Mouse (Mus musculus) 3134 (cell line): ENCODE results near the gene Got1.

Source experiments
- DNase-seq: peaks from one replicate; pipeline ENCODE4 v3.0.0-alpha.2; 2011; ENCODE audit warnings: low spot score; ENCODE audit not compliant: insufficient read length; ENCODE audit errors: extremely low read depth

The Got1 gene

DNA sequence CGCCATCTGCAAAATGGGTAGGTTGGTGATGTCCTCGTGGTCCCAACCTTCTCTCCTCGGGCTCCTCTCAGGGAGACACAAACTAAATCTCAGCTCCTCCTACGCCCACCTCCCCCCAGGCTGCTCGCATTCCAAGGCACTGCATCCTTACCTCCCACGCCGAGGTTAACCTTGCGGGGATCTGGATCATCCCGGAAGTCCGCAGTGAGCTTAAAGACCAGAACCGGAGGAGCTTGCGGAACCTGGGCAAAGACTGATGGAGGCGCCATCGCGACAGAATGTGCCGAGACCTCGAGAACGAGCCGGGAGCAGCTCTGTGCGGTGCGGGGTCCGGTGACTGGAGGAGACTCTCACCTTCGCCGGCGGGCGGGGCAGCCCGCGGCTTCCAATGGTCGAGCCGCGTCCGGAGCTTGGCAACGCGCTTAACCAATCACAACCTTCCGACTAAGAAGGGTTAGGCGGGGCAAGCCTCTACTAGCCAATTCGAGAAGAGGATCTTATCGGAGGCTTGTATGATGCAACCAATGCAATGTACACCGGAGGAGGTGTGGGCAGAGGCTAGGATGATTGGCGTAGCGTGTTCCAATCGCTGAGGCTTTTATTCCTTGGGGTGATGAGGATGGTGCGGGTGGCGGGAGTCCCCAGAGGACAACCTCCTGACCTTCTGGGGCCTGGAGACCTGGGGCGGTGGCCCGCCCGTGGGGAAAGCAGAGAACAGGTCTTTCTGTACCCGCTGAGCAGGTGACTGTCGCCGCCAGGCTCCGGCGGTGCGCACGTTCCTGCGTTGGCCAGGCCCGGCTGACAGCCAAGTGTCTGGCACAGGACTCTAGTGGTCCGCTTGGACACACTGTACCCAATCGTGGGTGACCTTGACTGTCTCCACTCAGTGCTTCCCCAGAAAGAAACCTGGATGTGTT lies at the start of gene Got1:
Gene Got1 (minus strand): TSS at position 419 of the 917 bp plus-strand sequence.
- DNase-seq: peak; percentile 99

DNA sequence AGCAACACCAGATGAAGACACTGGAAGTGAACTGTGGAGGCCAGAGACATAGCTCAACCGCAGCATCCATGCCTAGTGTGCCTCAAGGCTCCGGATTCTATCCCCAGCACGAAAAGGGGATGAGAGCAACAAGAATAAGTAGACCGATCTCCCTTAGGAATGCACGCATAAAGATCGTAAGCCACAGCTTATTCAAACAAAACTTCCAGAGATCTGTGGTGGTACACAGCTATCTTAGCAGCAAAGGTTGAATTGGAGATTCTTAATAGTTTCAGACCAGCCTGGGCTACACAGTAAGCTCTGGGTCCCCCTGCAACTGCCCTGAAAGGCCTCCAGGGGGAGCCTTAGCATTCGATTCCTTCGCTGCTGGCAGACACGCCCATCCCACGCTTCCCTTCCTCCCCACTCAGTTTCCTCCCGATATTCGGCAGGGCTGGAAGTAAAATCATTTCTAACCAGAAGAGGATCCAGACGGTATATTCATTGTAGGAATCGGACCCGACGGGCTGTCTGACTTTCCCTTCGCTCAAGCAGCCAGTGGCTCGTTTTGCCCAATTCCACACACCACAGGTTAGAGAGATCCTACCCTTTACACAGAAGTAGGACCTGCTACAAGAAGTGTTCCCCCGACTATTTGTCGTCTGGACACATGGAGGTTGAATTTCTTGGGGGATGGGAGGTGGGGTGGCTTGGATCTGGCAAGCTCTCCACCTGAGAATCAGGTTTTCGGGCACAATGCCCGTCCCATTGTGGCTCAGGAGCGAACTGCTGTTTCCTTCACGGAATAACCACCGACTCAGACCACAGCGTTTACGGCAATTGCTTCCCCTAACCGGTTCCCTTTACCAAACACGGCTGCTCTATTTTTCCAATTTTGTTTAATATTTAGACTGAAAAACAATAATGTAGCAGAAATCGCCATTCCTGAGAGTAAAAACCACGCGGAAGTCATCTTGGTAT lies 46.7 kb upstream of the Got1 start:
- peak; percentile 49 for DNase-seq

- DNase-seq: no peak
Measured at GRCm38 (mm10) chr19:43569133-43569532, 44.7 kb upstream of the Got1 start.

DNA sequence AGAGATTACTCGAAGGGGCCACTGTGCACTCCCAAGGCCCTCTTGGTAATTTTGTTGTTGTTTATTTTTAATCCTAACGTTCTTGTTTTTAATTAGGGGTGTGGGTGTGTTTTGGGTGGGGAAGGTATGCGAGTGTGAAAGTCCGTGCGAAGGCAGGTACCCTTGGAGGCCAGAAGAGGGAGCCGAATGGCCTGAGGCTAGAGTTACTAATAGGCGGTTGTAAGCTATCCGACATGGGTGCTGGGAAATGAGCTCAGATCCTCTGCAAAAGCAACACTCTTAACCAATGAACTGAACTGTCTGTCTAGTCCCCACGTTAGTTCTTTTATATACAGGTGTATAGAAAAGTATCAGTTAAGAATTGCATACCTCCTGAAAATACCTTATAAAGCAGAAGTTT lies 43.9 kb upstream of the Got1 start:
- DNase-seq: no peak

- no peak for DNase-seq
Measured at GRCm38 (mm10) chr19:43563166-43563565, 38.8 kb upstream of the Got1 start.

DNA sequence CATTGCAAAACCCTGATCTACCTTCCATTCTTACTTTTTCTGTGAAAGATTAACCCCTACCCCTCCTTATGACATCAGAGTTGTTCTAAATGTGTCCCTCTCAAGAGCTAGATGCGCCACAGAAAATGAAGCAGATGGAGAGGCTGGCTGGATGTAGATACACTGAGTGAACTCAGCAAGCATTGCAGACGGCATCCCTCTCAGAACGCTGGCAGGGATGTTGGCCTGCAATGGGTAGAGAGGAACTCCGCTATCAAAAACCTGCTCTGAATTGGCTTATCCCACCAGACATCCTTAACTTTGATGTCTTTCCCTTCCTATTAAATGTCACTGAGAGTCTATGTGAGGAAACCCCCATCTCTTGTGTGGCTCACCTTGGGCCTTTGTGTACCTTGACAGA lies 37.4 kb upstream of the Got1 start:
- no peak for DNase-seq

GRCm38 (mm10) chr19:43560244-43560643 lies 35.8 kb upstream of the Got1 start:
- peak; percentile 45 for DNase-seq

- no peak for DNase-seq
Measured at GRCm38 (mm10) chr19:43551493-43551890, 27.1 kb upstream of the Got1 start.

DNA sequence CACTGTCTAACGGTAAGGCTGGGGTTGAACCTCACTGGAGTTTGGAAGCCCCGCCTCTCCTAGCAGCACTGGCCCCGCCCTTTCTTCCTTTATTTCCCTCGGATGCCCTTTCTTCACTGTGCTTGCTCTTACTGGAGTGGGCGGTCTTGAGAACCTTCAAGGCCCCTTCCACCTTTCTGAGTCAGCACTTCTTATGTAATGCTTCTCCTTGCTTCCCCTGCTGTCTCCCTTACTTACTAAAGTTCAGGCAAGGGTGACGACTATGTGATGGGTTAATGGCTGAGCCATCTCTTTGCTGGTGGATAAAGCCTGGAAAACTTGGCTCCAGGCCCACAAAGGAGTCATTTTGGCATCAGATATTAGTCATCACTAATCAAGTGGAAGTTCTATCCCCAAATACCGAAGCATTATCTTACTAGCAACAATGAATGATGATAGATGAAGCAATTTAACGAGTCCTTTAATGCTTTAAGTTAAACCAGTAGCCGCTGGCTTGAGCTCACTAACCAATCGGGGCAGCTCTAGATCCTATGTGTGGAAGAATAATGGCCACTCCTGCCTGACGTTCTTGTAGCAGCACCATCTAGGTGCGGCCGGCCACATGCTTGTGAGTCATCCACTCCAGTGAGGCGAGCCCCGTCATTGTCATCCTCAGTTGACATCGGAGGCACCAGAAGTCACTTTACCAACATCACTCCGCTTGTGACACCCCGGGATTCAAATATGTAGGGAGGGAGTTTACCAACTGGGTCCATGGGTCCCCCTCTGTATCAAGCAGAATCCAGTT lies 26.5 kb upstream of the Got1 start:
- DNase-seq: peak; percentile 62

DNA sequence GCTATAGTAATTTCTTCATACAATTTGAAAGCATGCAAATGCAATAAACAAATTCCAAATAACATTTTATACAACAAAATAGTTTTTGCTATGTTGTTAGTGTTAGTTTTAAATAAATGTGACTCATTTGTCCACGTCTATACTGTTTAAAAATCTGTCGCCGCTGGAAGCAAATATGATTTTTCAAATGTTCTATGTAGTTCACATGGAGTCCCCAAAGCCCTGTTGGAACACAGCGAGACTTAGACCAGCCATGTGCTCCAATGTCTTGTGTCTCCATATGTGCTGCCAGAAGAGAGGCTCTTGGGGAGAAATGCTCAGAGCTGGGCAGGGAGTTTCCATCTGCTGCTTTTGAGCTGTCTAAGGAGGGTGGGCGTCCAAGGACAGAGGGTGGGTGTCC lies 23.7 kb upstream of the Got1 start:
- no peak for DNase-seq

- DNase-seq: no peak
Measured at GRCm38 (mm10) chr19:43546337-43547117, 22.1 kb upstream of the Got1 start.

GRCm38 (mm10) chr19:43535372-43535771 lies 11.0 kb upstream of the Got1 start:
- DNase-seq: no peak

- peak; percentile 47 for DNase-seq
Measured at GRCm38 (mm10) chr19:43530921-43531320, 6.5 kb upstream of the Got1 start.

GRCm38 (mm10) chr19:43530197-43530770 lies 5.9 kb upstream of the Got1 start:
- DNase-seq: peak; percentile 75

- DNase-seq: no peak
Measured at GRCm38 (mm10) chr19:43528056-43528587, 3.7 kb upstream of the Got1 start.

GRCm38 (mm10) chr19:43527131-43527530 lies 2.7 kb upstream of the Got1 start:
- no peak for DNase-seq

GRCm38 (mm10) chr19:43526025-43526424 lies 1.6 kb upstream of the Got1 start:
- no peak for DNase-seq

GRCm38 (mm10) chr19:43525566-43525965 lies 1.2 kb upstream of the Got1 start:
- DNase-seq: no peak

GRCm38 (mm10) chr19:43525104-43525482 lies 688 bp upstream of the Got1 start:
- no peak for DNase-seq
